Mouse (Mus musculus) myocyte (in vitro differentiated cells): ENCODE results near the gene Xrcc3.

ENCODE experiments used
- CEBPB ChIP-seq: IDR thresholded peaks from 2 replicates; pipeline ENCODE4 v1.6.1; 2011; ENCODE audit warnings: mild to moderate bottlenecking, moderate library complexity; ENCODE audit not compliant: poor library complexity, insufficient read depth, severe bottlenecking
- E2F4 ChIP-seq: IDR thresholded peaks from one replicate; pipeline ENCODE4 v1.6.1; 2011; ENCODE audit warnings: mild to moderate bottlenecking, control low read depth, moderate library complexity; ENCODE audit not compliant: insufficient read depth
- MAX ChIP-seq: IDR thresholded peaks from one replicate; pipeline ENCODE4 v1.6.1; 2011; ENCODE audit warnings: low read depth, mild to moderate bottlenecking, control low read depth
- MYOD1 ChIP-seq, 3 experiments: IDR thresholded peaks; one replicate each; pipeline ENCODE4 v1.6.1; 2011; ENCODE audit warnings: control low read depth in 2 of 3, low read depth in 2 of 3, mild to moderate bottlenecking in 2 of 3, moderate library complexity in 1 of 3; ENCODE audit not compliant: insufficient read length in 2 of 3, control insufficient read depth in 1 of 3
- MYOG ChIP-seq, 3 experiments: IDR thresholded peaks; one replicate each; pipeline ENCODE4 v1.6.1; 2011; ENCODE audit warnings: control low read depth in 2 of 3, low read depth in 2 of 3, mild to moderate bottlenecking in 2 of 3; ENCODE audit not compliant: insufficient read length in 2 of 3, control insufficient read depth in 1 of 3, insufficient read depth in 1 of 3
- POLR2A ChIP-seq: IDR thresholded peaks from one replicate; pipeline ENCODE4 v1.6.1; 2011; ENCODE audit warnings: low read depth, mild to moderate bottlenecking, control low read depth, moderate library complexity; ENCODE audit not compliant: insufficient read length
- POLR2AphosphoS2 ChIP-seq: IDR thresholded peaks from one replicate; pipeline ENCODE4 v1.6.1; 2011; ENCODE audit warnings: low read depth, control low read depth; ENCODE audit not compliant: insufficient read length
- REST ChIP-seq: IDR thresholded peaks from one replicate; pipeline ENCODE4 v1.6.1; 2011; ENCODE audit warnings: mild to moderate bottlenecking, control low read depth, moderate library complexity; ENCODE audit not compliant: insufficient read depth, insufficient read length
- SRF ChIP-seq: IDR thresholded peaks from one replicate; pipeline ENCODE4 v1.6.1; 2011; ENCODE audit warnings: low read depth; ENCODE audit not compliant: control insufficient read depth, insufficient read length
- TCF12 ChIP-seq: IDR thresholded peaks from one replicate; pipeline ENCODE4 v1.6.1; 2011; ENCODE audit warnings: mild to moderate bottlenecking, control low read depth; ENCODE audit not compliant: poor library complexity, insufficient read depth, severe bottlenecking
- TCF3 ChIP-seq: IDR thresholded peaks from one replicate; pipeline ENCODE4 v1.6.1; 2011; ENCODE audit warnings: low read depth, control low read depth; ENCODE audit not compliant: insufficient read length
- USF1 ChIP-seq: IDR thresholded peaks from one replicate; pipeline ENCODE4 v1.6.1; 2011; ENCODE audit warnings: low read depth, mild to moderate bottlenecking, control low read depth, moderate library complexity

DNA sequence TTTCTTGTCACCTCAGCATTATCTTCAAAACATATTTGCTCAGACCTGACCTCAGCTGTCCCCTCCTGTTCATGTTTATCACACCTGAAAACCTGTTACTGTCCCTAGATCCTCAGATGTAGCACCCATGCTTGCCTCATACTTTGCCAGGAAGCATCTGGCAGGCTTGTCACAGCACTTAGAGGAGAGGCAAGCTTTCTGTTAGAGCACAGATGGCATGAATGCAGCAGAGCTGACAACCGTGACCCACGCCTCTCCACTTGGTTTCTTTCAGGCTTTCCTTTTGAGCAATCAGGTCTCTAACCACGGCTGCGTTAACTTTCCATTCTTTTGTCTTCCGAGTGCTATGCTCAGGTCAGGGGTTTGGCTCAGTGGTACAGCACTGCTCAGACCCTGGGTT, 15.8 kb upstream of the Xrcc3 start:
- no peak for TF ChIP-seq POLR2A
- no peak for TF ChIP-seq USF1
- TF ChIP-seq TCF12, result no peak
- no peak for TF ChIP-seq MAX
- TF ChIP-seq SRF, result no peak
- TF ChIP-seq E2F4, result no peak
- no peak for TF ChIP-seq REST
- TF ChIP-seq POLR2AphosphoS2, result no peak
- no peak for TF ChIP-seq MYOG (IDR thresholded peaks at IDR 0.05; ENCODE audit: control insufficient read depth in 1 of 3, insufficient read depth in 1 of 3, insufficient read length in 2 of 3, low read depth in 2 of 3)
- no peak for TF ChIP-seq MYOD1 (IDR thresholded peaks at IDR 0.05; ENCODE audit: control insufficient read depth in 1 of 3, insufficient read length in 2 of 3, low read depth in 2 of 3)
- TF ChIP-seq TCF3, result no peak
- no peak for TF ChIP-seq CEBPB
